Mouse (Mus musculus) embryonic facial prominence, embryonic 13.5 days (tissue): Measurements from ENCODE around the gene Tapt1. TPM values are rescaled to one million over a fixed set of nuclear protein-coding genes. Genes with fewer than 3 reads are reported as not detected.

ENCODE experiments used
- ATAC-seq: fragments of 200-750 bp; cut with Nextera tagmentation; 2 replicates; pipeline ENCODE4 v1.8.0; 2017; ENCODE audit warnings: low read depth; ENCODE audit not compliant: insufficient number of reproducible peaks, insufficient read depth, low FRiP score, low TSS enrichment
- H3K27ac ChIP-seq: fragments of 300-500 bp; sonication (generic); 2 replicates; pipeline ENCODE4 v1.5.1; 2015; ENCODE audit warnings: moderate library complexity, mild to moderate bottlenecking, inconsistent platforms
- H3K27me3 ChIP-seq: fragments of 300-500 bp; sonication (generic); 2 replicates; pipeline ENCODE4 v1.6.1; 2015; ENCODE audit warnings: mild to moderate bottlenecking, inconsistent platforms
- H3K36me3 ChIP-seq: fragments of 300-500 bp; sonication (generic); 2 replicates; pipeline ENCODE4 v1.6.1; 2015; ENCODE audit warnings: mild to moderate bottlenecking, inconsistent platforms
- H3K4me1 ChIP-seq: fragments of 300-500 bp; sonication (generic); 2 replicates; pipeline ENCODE4 v1.6.1; 2015; ENCODE audit warnings: inconsistent platforms
- H3K4me2 ChIP-seq: fragments of 300-500 bp; sonication (generic); 2 replicates; pipeline ENCODE4 v1.6.1; 2015; ENCODE audit warnings: moderate library complexity, mild to moderate bottlenecking, inconsistent platforms
- H3K4me3 ChIP-seq: fragments of 300-500 bp; sonication (generic); 2 replicates; pipeline ENCODE4 v1.5.1; 2015; ENCODE audit warnings: mild to moderate bottlenecking, inconsistent platforms
- H3K9ac ChIP-seq: fragments of 300-500 bp; sonication (generic); 2 replicates; pipeline ENCODE4 v1.6.1; 2015; ENCODE audit warnings: mild to moderate bottlenecking, inconsistent platforms
- H3K9me3 ChIP-seq: fragments of 300-500 bp; sonication (generic); 2 replicates; pipeline ENCODE4 v1.6.1; 2016; ENCODE audit warnings: inconsistent platforms
- WGBS: fragments of 180-500 bp; shearing (Covaris S2); methylation state at CpG from one replicate; pipeline ENCODE4 v1.1.7; 2015; ENCODE audit warnings: mixed read lengths; 5-methylcytosine and 5-hydroxymethylcytosine counted together
- polyA plus RNA-seq: library from polyadenylated mRNA; unstranded; fragments of >200 nt; fragmentation: Nextera tagmentation; extraction: Ambion mirVana; gene quantifications from 2 replicates; pipeline ENCODE4 v1.2.1, GENCODE M21; 2015

The Tapt1 gene
- polyA plus RNA-seq, 1 experiment from 2014 or later: 34.1 TPM

- Histone ChIP-seq H3K4me2 (0 out of 2 replicates have a peak overlapping the region, but pooled peaks have one; percentile 3), H3K9ac (no peak overlapping the region)
These were observed 1.9 kb upstream of the Tapt1 start for GRCm38 (mm10) chr5:44228323-44228722.

DNA sequence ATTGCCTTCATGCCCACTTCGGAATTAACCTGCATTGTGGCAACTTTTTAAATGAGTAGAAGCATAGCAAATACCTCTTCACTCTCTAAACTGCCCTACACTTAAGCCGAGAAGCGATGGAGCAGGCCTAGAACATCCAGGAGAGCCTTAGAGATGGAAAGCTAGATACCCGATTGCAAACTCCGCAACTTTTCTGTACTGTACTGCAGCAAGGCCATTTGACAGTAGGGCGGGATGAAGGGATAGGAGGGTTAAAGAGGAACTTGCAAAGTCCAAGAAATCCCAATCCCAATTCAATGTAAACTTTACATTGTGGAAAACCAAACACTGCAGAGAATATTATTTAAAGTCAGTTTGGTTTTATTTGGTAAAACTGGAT, 1.0 kb upstream of the Tapt1 start:
- Histone ChIP-seq H3K9ac (peak overlapping the region; percentile 95), H3K9me3 (no peaks in the 10 kb centered on the region), H3K36me3 (no peaks in the 10 kb centered on the region), H3K4me1 (peaks cover 35% of the 10 kb centered on the region), H3K27me3 (no peaks in the 10 kb centered on the region), H3K4me2 (peak overlapping the region; percentile 79), H3K4me3 (peak overlapping the region; percentile 89), H3K27ac (peak overlapping the region; percentile 88)
- WGBS: 4% methylated on average over 6 of the region's 6 CpGs
- no peak for ATAC-seq

More at GRCm38 (mm10) chr5:44228323-44228722, 1.9 kb upstream of the Tapt1 start:
- no peaks in the 10 kb centered on the region for H3K36me3 ChIP-seq
- no peaks in the 10 kb centered on the region for H3K27me3 ChIP-seq
- H3K27ac ChIP-seq: no peak overlapping the region
- H3K4me1 ChIP-seq: peaks cover 33% of the 10 kb centered on the region
- no peak overlapping the region for H3K4me3 ChIP-seq
- no peaks in the 10 kb centered on the region for H3K9me3 ChIP-seq
- WGBS: 63% methylated on average over 1 of the region's 1 CpGs
- no peak for ATAC-seq

GRCm38 (mm10) chr5:44225911-44226520, 410 bp downstream of the Tapt1 start:
- peak; percentile 63 for ATAC-seq
- under 1% methylated on average over 53 of the region's 72 CpGs for WGBS
- peaks cover 35% of the 10 kb centered on the region for H3K4me1 ChIP-seq
- H3K27ac ChIP-seq: peak overlapping the region; percentile 88
- H3K36me3 ChIP-seq: no peaks in the 10 kb centered on the region
- H3K4me2 ChIP-seq: peak overlapping the region; percentile 79
- no peaks in the 10 kb centered on the region for H3K27me3 ChIP-seq
- H3K4me3 ChIP-seq: peak overlapping the region; percentile 89
- H3K9ac ChIP-seq: peak overlapping the region; percentile 95
- H3K9me3 ChIP-seq: no peaks in the 10 kb centered on the region

DNA sequence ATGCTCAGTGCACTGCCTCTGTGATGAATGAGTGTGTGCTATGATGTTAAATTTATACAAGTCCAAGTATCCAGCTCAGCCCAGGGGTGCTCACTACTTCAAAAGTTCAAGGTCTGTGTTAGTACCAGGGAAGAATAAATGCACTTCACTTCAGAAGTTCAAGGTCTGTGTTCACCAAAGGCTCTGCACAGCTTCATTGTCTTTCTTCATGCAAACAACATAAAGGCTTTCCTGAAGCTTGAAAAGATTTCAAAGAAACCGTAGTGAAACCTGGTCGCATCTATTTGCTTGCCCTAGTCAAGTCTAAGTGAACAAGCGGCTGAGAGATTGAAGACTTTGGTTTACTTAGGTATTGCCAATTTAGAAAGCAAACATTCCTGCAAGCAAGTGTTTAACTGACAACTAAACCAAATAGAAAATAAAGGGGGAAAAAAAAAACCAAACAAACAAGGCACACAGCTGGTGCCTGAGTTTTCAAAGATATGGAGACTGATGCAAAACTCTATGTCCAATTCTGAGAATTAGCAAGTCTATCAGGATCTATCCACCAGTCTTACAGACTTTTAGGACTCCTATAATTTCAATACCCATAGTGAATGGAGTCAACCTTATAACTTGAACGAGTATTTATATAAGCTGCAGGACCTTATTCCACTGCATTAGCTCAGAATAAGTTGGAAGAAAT, 1.4 kb downstream of the Tapt1 start:
- ATAC-seq: no peak
- peak overlapping the region; percentile 95; the same call in 1 of the 2 replicates for H3K9ac ChIP-seq
- peak overlapping the region; percentile 89 for H3K4me3 ChIP-seq
- H3K36me3 ChIP-seq: no peaks in the 10 kb centered on the region
- H3K4me2 ChIP-seq: peak overlapping the region; percentile 79
- 0 out of 2 replicates have a peak overlapping the region, but pooled peaks have one; percentile 16 for H3K27ac ChIP-seq
- H3K27me3 ChIP-seq: no peaks in the 10 kb centered on the region
- 74% methylated on average over 4 of the region's 4 CpGs for WGBS
- H3K9me3 ChIP-seq: no peaks in the 10 kb centered on the region
- H3K4me1 ChIP-seq: peaks cover 37% of the 10 kb centered on the region

DNA sequence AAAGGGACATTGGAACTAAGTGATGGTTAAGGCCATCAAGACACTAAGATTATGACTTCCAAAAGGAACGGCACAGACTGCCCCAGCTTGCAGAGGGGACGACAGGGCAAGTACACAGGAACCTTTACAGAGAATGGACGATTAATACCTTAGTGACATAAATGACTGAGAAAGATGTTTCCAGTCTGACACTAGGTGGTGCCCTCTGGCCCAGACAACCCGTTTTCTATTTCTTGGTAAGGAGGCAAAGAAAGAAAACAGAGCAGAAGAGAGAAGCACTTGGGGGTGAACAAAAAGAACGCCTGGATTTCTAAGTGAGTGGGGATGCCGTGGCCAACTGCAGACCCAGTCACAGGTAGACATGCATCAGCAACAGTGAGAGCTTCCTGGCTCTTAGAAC, 2.2 kb downstream of the Tapt1 start:
- H3K4me3 ChIP-seq: peak overlapping the region; percentile 89; the same call in 1 of the 2 replicates
- peak overlapping the region; percentile 79 for H3K4me2 ChIP-seq
- peaks cover 38% of the 10 kb centered on the region for H3K4me1 ChIP-seq
- 0 out of 2 replicates have a peak overlapping the region, but pooled peaks have one; percentile 46 for H3K9ac ChIP-seq
- 22% methylated on average over 6 of the region's 6 CpGs for WGBS
- no peaks in the 10 kb centered on the region for H3K36me3 ChIP-seq
- H3K9me3 ChIP-seq: no peaks in the 10 kb centered on the region
- no peak for ATAC-seq
- 0 out of 2 replicates have a peak overlapping the region, but pooled peaks have one; percentile 16 for H3K27ac ChIP-seq
- H3K27me3 ChIP-seq: no peaks in the 10 kb centered on the region

GRCm38 (mm10) chr5:44223341-44223881, 3.0 kb downstream of the Tapt1 start:
- no peak overlapping the region for H3K4me2 ChIP-seq
- H3K27ac ChIP-seq: no peak overlapping the region
- no peaks in the 10 kb centered on the region for H3K27me3 ChIP-seq
- ATAC-seq: no peak
- no peak overlapping the region for H3K4me3 ChIP-seq
- no peak overlapping the region for H3K9ac ChIP-seq
- H3K36me3 ChIP-seq: no peaks in the 10 kb centered on the region
- 86% methylated on average over 16 of the region's 16 CpGs for WGBS
- no peaks in the 10 kb centered on the region for H3K9me3 ChIP-seq
- H3K4me1 ChIP-seq: peaks cover 30% of the 10 kb centered on the region

- no peak for ATAC-seq
- H3K27me3 ChIP-seq: no peaks in the 10 kb centered on the region
- H3K27ac ChIP-seq: no peak overlapping the region
- H3K9ac ChIP-seq: no peak overlapping the region
- H3K4me3 ChIP-seq: no peak overlapping the region
- 61% methylated on average over 7 of the region's 7 CpGs for whole genome bisulfite sequencing
- H3K4me2 ChIP-seq: no peak overlapping the region
- no peaks in the 10 kb centered on the region for H3K9me3 ChIP-seq
- peaks cover 3% of the 10 kb centered on the region for H3K36me3 ChIP-seq
- peaks cover 34% of the 10 kb centered on the region for H3K4me1 ChIP-seq
These were observed 6.0 kb downstream of the Tapt1 start for GRCm38 (mm10) chr5:44220430-44220829.

DNA sequence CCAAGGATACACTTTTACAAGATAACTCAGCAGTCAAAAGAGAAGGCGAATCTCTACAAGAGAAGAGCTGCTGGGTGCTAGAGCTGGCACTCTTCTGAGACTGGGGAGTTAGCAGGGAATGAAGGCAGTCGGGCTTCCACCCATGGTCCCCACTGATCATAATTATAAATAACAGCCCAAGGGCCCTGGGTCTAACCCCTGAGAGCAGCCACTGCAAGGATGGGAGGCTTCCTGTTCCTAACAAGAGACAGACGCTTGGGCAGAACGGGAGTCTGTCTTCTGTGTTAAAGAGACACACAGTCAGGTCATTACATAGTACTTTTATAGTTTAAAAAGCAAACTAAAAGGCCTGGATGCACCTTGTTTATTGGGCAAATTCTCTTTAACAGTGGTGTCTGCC, 6.6 kb downstream of the Tapt1 start:
- WGBS: 43% methylated on average over 4 of the region's 4 CpGs
- H3K4me2 ChIP-seq: no peak overlapping the region
- ATAC-seq: no peak

DNA sequence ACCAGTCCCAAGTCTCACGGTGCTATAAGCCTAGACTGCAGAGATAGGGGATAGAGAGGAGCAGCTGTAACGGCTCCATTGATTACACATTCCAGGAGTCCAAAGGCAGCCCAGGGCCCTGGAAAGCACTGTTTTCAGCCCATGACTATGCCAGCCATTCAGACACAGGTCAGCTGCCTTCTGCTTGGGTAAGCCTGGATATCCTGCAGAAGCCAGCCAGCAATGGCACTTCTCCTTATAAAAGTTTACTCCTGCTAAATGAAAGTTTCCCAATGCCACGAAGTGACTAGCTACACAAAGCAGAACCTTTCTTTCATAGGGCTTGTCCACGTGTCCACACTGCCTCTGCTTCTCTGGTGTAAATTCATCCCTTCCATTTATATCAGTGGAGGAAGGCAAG, 7.9 kb downstream of the Tapt1 start:
- Histone ChIP-seq H3K36me3 (peaks cover 3% of the 10 kb centered on the region), H3K9ac (no peak overlapping the region), H3K27me3 (no peaks in the 10 kb centered on the region), H3K4me3 (no peak overlapping the region), H3K4me1 (peaks cover 17% of the 10 kb centered on the region), H3K27ac (no peak overlapping the region), H3K4me2 (no peak overlapping the region), H3K9me3 (no peaks in the 10 kb centered on the region)
- WGBS: 78% methylated on average over 4 of the region's 4 CpGs
- ATAC-seq: no peak

More for the DNA sequence above, 6.6 kb downstream of the Tapt1 start:
- Histone ChIP-seq H3K27ac (no peak overlapping the region), H3K9ac (no peak overlapping the region), H3K4me3 (no peak overlapping the region), H3K36me3 (peaks cover 3% of the 10 kb centered on the region), H3K9me3 (no peaks in the 10 kb centered on the region), H3K27me3 (no peaks in the 10 kb centered on the region), H3K4me1 (peaks cover 29% of the 10 kb centered on the region)

DNA sequence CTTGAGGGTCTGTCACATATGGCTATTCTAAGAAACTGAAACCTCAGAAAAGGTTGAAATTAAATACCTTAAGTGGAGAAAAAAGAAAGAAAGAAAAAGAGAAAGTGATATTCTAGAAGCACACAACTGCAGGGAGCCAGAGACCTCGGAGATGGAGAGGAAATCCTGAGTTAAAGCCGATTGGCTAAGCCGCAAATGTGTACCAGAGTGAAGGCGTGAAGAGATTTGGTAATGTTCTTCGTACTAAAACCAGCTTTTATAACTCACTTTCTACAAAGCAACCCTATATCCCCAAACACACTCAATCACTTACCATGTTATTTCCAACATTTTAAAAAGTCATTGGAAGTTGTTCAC, 8.8 kb downstream of the Tapt1 start:
- ATAC-seq: no peak
- no peak overlapping the region for H3K4me2 ChIP-seq

DNA sequence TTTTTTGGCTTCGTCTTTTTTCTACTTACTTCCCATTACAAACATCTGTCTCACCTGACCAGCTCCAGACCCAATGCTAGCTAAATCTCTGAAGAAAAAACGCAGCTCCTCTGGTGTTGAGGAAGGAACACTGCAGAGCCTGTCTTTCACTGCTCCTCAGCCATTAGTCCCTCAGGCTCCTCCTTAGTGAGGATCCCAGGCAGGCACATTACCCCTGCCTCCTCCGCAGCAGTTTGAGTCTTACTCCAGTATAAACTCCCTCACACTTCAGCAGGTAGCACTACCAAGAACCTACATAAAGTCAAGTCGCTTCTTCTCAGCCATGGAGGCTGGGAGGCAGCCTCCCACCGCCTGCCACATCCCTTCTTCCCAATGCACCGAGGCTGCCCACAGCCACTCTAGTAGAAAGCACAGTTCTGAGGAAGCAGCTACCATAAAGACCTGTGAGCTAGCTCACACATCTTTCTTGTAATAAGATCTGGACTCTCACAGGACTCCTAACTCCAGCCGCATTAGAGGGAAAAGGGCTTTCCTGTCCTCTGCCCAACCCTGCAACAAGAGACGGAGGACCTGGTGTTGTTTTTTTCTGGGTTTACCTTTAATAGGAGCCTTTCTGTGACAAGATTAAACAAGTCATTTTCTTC, 9.3 kb downstream of the Tapt1 start:
- WGBS: 42% methylated on average over 8 of the region's 8 CpGs
- peaks cover 5% of the 10 kb centered on the region for H3K36me3 ChIP-seq
- 0 out of 2 replicates have a peak overlapping the region, but pooled peaks have one; percentile 44 for H3K27ac ChIP-seq
- H3K27me3 ChIP-seq: no peaks in the 10 kb centered on the region
- ATAC-seq: peak; percentile 48; the same call in 1 of the 2 replicates
- no peaks in the 10 kb centered on the region for H3K9me3 ChIP-seq
- H3K9ac ChIP-seq: no peak overlapping the region
- H3K4me1 ChIP-seq: peaks cover 14% of the 10 kb centered on the region; the same call in 1 of the 2 replicates
- H3K4me2 ChIP-seq: peak overlapping the region; percentile 1; the same call in 1 of the 2 replicates
- H3K4me3 ChIP-seq: no peak overlapping the region

More for the DNA sequence above, 8.8 kb downstream of the Tapt1 start:
- H3K27ac ChIP-seq: no peak overlapping the region
- H3K27me3 ChIP-seq: no peaks in the 10 kb centered on the region
- no peak overlapping the region for H3K9ac ChIP-seq
- WGBS: 28% methylated on average over 5 of the region's 5 CpGs
- peaks cover 3% of the 10 kb centered on the region for H3K36me3 ChIP-seq
- no peaks in the 10 kb centered on the region for H3K9me3 ChIP-seq
- no peak overlapping the region for H3K4me3 ChIP-seq
- H3K4me1 ChIP-seq: peaks cover 14% of the 10 kb centered on the region; the same call in 1 of the 2 replicates
